Mouse (Mus musculus): ENCODE data around the gene Gm42791. TPM values are rescaled to one million over a fixed set of nuclear protein-coding genes. Genes with fewer than 3 reads are reported as not detected.
A peak's percentile ranks its signal among the peaks of the same experiment; 100 is the strongest.

The Gm42791 gene
- polyA plus RNA-seq, 1 experiment, result not detected

- TF ChIP-seq POLR2A (IDR thresholded peaks at IDR 0.05; ENCODE audit: borderline replicate concordance, extremely low read depth, low read depth, low read length), result no peak
- no peak for TF ChIP-seq CTCF (IDR thresholded peaks at IDR 0.05; ENCODE audit: insufficient read depth, low read length)
- 70% methylated on average over 5 of the region's 5 CpGs for WGBS
- H3K4me1 ChIP-seq (ENCODE audit: control insufficient read depth, insufficient read depth, low read length), result peaks cover 4% of the 10 kb centered on the region; the same call in 1 of the 2 replicates
- H3K4me3 ChIP-seq (replicated peaks; ENCODE audit: extremely low read depth, low read depth, low read length), result no peak overlapping the region
- DNase-seq, result no peak
Measured at GRCm38 (mm10) chr5:148951360-148951759, 43.6 kb downstream of the Gm42791 start.

DNA sequence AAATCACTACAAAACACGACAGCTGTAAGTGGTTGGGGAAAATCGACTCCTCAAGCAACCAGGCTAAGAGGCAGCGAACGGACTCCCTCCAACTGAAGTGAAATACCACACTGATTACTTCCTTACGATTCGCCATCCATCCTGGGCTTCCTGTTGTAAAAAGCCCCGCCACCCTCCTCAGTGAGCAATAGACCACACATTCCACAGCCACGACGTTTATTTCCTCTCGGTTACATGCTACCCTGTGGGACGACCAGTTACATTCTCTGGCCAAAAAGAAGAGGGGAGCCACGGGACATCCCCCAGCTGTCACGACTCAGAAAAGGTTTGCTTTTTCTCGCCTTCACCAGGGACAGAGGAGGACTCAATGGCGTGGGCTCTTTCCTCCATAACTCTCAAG, 44.9 kb downstream of the Gm42791 start:
- DNase-seq, result no peak
- Histone ChIP-seq H3K4me3 (replicated peaks; ENCODE audit: extremely low read depth, low read depth, low read length) (no peak overlapping the region), H3K4me1 (ENCODE audit: control insufficient read depth, insufficient read depth, low read length) (peaks cover 4% of the 10 kb centered on the region; the same call in 1 of the 2 replicates)
- 21% methylated on average over 15 of the region's 15 CpGs for WGBS
- TF ChIP-seq POLR2A (IDR thresholded peaks at IDR 0.05; ENCODE audit: borderline replicate concordance, extremely low read depth, low read depth, low read length) (no peak), CTCF (IDR thresholded peaks at IDR 0.05; ENCODE audit: insufficient read depth, low read length) (no peak)

DNA sequence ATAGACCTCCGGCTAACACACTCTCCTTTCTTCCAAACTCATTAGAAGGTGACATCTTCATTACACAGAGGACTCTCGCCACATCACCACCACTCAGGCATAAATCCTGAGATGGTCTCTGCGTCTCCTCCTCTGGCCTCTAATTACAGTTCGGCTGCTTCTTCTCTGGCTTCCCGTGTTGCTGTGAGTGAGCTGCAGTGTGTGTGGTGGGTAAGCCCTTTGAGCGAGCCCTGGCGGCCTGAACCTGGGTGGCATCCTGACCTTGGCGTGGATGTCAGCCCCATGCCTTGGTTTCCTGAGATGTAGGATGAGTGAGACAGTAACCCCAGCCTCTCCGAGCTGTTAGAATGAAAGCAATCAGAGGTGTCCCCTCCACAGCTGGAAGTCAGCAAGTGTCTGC, 46.4 kb downstream of the Gm42791 start:
- Histone ChIP-seq H3K4me3 (replicated peaks; ENCODE audit: extremely low read depth, low read depth, low read length) (no peak overlapping the region), H3K4me1 (ENCODE audit: control insufficient read depth, insufficient read depth, low read length) (peaks cover 4% of the 10 kb centered on the region; the same call in 1 of the 2 replicates)
- 83% methylated on average over 9 of the region's 9 CpGs for WGBS
- DNase-seq, result no peak
- TF ChIP-seq CTCF (IDR thresholded peaks at IDR 0.05; ENCODE audit: insufficient read depth, low read length) (no peak), POLR2A (IDR thresholded peaks at IDR 0.05; ENCODE audit: borderline replicate concordance, extremely low read depth, low read depth, low read length) (no peak)

GRCm38 (mm10) chr5:148947412-148947811, 47.5 kb downstream of the Gm42791 start:
- TF ChIP-seq CTCF (IDR thresholded peaks at IDR 0.05; ENCODE audit: insufficient read depth, low read length), result peak; percentile 20; the same call in 1 of the 2 replicates
- no peak for TF ChIP-seq POLR2A (IDR thresholded peaks at IDR 0.05; ENCODE audit: borderline replicate concordance, extremely low read depth, low read depth, low read length)
- Histone ChIP-seq H3K4me3 (replicated peaks; ENCODE audit: extremely low read depth, low read depth, low read length) (no peak overlapping the region), H3K4me1 (ENCODE audit: control insufficient read depth, insufficient read depth, low read length) (peaks cover 4% of the 10 kb centered on the region; the same call in 1 of the 2 replicates)
- no peak for DNase-seq
- 88% methylated on average over 4 of the region's 4 CpGs for WGBS

DNA sequence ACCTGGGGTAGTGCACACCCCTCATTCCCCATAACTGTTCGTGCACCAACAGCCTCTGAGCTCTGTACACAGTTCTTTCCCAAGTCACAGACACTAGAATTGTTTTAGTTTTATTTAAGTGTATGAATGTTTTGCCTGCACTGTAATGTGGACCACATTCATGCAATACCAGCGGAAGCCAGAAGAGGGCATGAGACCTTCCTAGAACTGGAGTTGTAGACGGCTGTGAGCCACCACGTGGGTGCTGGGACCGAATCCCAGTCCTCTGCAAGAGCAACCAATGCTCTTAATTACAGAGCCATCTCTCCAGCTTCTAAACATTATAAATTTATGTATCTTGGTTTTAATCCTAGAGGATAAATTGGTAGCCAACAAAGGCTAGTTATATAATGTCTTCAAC, 48.2 kb downstream of the Gm42791 start:
- peaks cover 4% of the 10 kb centered on the region; the same call in 1 of the 2 replicates for H3K4me1 ChIP-seq (ENCODE audit: control insufficient read depth, insufficient read depth, low read length)
- WGBS, result 72% methylated on average over 5 of the region's 5 CpGs
- no peak overlapping the region for H3K4me3 ChIP-seq (replicated peaks; ENCODE audit: extremely low read depth, low read depth, low read length)
- TF ChIP-seq POLR2A (IDR thresholded peaks at IDR 0.05; ENCODE audit: borderline replicate concordance, extremely low read depth, low read depth, low read length) (no peak), CTCF (IDR thresholded peaks at IDR 0.05; ENCODE audit: insufficient read depth, low read length) (peak; percentile 48; the same call in 1 of the 2 replicates)
- peak; percentile 33 for DNase-seq

DNA sequence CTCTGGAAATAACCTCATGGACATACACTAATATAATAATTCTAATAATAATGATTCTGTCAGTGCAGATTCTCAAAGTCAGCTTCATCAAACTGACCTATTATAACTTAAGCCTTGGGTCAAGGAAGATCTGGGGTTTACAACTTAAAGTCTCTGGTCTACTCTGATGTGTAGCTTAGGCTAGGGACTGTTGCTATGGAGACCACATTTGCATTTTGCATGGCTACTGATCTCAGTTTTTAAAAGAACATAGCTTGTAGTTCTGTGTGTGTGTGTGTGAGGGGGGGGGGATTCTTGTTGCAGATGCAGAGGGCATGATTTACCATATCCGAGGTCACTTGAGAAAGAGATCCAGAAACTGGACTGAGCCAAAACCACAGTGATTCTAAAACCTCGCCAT, 49.2 kb downstream of the Gm42791 start:
- 82% methylated on average over 2 of the region's 2 CpGs for WGBS
- H3K4me3 ChIP-seq (replicated peaks; ENCODE audit: extremely low read depth, low read depth, low read length), result no peak overlapping the region
- H3K4me1 ChIP-seq (ENCODE audit: control insufficient read depth, insufficient read depth, low read length), result peaks cover 4% of the 10 kb centered on the region; the same call in 1 of the 2 replicates
- TF ChIP-seq CTCF (IDR thresholded peaks at IDR 0.05; ENCODE audit: insufficient read depth, low read length), result no peak
- no peak for TF ChIP-seq POLR2A (IDR thresholded peaks at IDR 0.05; ENCODE audit: borderline replicate concordance, extremely low read depth, low read depth, low read length)
- DNase-seq, result no peak

DNA sequence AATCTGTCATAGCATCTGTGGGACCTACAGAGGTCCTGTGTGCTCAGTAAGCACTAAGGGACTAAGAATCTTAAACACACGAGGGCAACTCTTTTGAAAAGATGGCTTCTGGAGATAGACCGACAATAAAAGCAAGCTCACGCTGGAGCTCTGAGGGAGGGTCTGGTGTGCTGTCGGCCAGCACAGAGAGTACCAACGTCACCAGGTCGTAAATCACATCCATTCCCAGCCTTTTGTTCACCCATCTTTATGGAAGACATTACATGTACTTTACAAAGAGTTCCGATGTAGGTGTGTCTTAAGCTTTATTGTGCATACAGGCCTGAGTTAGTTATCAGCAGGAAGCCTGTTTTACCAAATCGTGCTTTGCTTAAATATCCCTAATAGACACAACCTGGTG, 50.9 kb downstream of the Gm42791 start:
- Histone ChIP-seq H3K4me1 (ENCODE audit: control insufficient read depth, insufficient read depth, low read length) (no peaks in the 10 kb centered on the region), H3K4me3 (replicated peaks; ENCODE audit: extremely low read depth, low read depth, low read length) (no peak overlapping the region)
- TF ChIP-seq CTCF (IDR thresholded peaks at IDR 0.05; ENCODE audit: insufficient read depth, low read length) (no peak), POLR2A (IDR thresholded peaks at IDR 0.05; ENCODE audit: borderline replicate concordance, extremely low read depth, low read depth, low read length) (no peak)
- WGBS, result 53% methylated on average over 8 of the region's 8 CpGs
- DNase-seq, result no peak

- WGBS, result 90% methylated on average over 10 of the region's 10 CpGs
Measured at GRCm38 (mm10) chr5:148943444-148943843, 51.5 kb downstream of the Gm42791 start.

DNA sequence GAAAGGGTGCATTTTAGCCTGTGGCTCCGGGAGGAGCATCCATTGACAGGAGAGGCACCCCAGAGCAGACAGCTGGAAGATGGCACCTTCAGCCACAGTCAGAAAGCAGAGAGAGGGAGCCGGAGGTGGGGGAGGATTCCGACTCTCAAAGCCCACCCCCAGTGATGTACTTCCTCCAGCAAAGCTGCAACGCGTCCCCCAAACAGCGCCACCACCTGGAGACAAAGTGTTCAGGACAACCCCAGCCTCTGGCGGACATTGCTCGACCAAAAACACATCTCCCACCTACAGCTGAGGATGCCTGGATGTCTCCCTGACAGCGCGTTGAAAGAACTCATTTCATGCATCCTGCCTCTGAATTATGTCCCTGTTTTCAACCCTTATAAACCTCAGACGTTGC, 52.0 kb downstream of the Gm42791 start:
- no peak for TF ChIP-seq POLR2A (IDR thresholded peaks at IDR 0.05; ENCODE audit: borderline replicate concordance, extremely low read depth, low read depth, low read length)
- TF ChIP-seq CTCF (IDR thresholded peaks at IDR 0.05; ENCODE audit: insufficient read depth, low read length), result no peak
- H3K4me1 ChIP-seq (ENCODE audit: control insufficient read depth, insufficient read depth, low read length), result no peaks in the 10 kb centered on the region

More at GRCm38 (mm10) chr5:148943444-148943843, 51.5 kb downstream of the Gm42791 start:
- DNase-seq, result no peak
- Histone ChIP-seq H3K4me1 (ENCODE audit: control insufficient read depth, insufficient read depth, low read length) (no peaks in the 10 kb centered on the region), H3K4me3 (replicated peaks; ENCODE audit: extremely low read depth, low read depth, low read length) (no peak overlapping the region)
- TF ChIP-seq POLR2A (IDR thresholded peaks at IDR 0.05; ENCODE audit: borderline replicate concordance, extremely low read depth, low read depth, low read length), result no peak

GRCm38 (mm10) chr5:148942305-148942704, 52.6 kb downstream of the Gm42791 start:
- Histone ChIP-seq H3K4me3 (replicated peaks; ENCODE audit: extremely low read depth, low read depth, low read length) (no peak overlapping the region), H3K4me1 (ENCODE audit: control insufficient read depth, insufficient read depth, low read length) (no peaks in the 10 kb centered on the region)
- TF ChIP-seq CTCF (IDR thresholded peaks at IDR 0.05; ENCODE audit: insufficient read depth, low read length) (peak; percentile 41), POLR2A (IDR thresholded peaks at IDR 0.05; ENCODE audit: borderline replicate concordance, extremely low read depth, low read depth, low read length) (no peak)
- DNase-seq, result no peak
- 95% methylated on average over 6 of the region's 6 CpGs for WGBS

More for the DNA sequence above, 52.0 kb downstream of the Gm42791 start:
- 82% methylated on average over 11 of the region's 11 CpGs for WGBS
- no peak overlapping the region for H3K4me3 ChIP-seq (replicated peaks; ENCODE audit: extremely low read depth, low read depth, low read length)
- no peak for DNase-seq

All from lung, adult 2 months (tissue).